Mouse (Mus musculus) retina, postnatal 1 day (tissue): ENCODE data around the gene Tbx1.

Source experiments
- DNase-seq: peaks from one replicate; pipeline ENCODE4 v3.0.0-alpha.2; 2012

Gene Tbx1

DNA sequence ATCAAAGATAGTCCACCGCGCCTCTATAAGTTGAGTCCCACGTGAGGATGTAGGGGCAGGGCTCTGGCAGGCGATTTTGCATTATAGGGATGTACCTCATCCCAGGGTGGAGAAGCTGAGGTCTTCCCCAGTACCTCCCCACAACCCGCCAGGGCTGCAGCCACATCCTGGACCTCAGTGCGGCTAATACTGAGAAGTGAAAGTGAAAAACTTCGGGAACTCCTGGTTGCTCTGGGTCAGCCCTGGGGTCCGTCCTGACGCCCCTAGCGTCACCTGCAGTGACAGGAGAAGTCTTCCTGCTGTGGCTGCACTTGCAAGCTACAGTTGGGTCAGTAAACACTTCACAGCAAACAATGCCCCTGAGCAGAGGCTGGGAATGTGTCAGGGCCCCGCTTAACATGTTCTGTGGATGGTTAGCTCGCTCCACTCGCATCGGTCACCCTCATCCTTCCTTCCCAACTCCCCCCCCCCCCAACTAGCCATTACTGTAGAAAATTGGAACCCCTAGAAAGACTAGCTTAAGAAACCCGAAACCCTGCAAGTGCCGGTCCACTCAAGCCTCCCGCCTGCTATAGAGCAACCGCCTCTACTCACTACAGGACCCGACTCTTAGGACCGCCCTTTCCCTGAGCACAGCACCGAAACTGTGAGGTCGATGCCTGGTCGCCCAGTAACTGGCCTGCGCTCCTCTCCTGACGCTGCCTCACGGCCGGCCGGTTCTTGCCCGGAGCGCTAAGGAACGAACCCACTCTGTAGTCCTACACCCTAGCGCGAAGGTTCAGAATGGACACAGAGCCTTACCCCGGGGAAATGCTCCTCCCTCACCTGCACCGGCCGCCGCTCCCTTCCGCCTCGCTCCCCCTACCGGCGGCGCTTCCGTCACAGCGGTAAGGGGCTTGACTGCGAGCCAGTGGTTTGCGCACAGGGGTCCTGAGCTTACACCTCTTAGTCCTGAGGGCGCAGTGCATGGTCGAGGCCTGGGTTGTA, at the start of gene Tbx1:
TSS of gene Tbx1 (minus strand) at position 868 of the 987 bp plus-strand sequence.
- DNase-seq, result peak; percentile 49

GRCm38 (mm10) chr16:18639382-18639929, 49.0 kb upstream of the Tbx1 start:
- DNase-seq, result no peak

DNA sequence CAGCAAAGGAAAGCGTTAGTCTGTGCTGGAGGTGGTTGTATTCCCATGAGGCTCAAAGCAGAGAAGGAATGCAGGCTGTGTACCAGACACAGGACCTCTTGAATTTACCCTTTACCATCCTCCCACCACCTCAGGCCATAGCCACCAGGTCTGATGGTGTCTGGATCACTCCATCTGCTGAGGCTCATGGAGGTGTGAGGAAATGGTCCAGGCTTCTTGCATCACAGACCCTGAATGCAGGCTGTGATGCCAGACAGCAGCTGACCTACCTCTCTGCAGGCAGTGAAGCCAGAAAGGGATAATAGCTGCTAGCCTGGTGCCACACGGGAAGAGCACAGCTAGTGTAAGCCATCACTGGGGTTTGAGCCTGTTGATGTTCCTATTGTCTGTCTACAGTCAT, 47.9 kb upstream of the Tbx1 start:
- no peak for DNase-seq

- no peak for DNase-seq
Observed at GRCm38 (mm10) chr16:18636804-18637203, 46.3 kb upstream of the Tbx1 start.

DNA sequence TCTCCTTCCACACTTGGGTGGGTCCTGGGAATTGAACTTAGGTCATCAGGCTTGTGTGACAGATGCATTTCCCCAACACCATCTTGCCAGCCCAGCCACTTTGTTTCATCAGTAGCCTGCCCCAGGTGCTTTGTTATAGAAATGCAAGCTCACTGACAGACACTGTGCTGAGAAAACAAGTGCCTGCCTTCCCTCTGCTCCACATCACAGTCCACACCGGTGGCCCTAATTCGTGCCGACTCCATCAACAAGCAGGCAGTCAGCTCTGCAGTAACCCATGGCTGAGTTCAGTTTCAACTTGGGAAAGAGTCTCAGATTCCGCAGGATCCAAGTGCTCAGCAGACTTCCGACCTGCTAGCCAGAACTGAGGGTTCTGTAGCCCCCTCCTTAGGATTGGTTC, 45.9 kb upstream of the Tbx1 start:
- DNase-seq, result no peak

DNA sequence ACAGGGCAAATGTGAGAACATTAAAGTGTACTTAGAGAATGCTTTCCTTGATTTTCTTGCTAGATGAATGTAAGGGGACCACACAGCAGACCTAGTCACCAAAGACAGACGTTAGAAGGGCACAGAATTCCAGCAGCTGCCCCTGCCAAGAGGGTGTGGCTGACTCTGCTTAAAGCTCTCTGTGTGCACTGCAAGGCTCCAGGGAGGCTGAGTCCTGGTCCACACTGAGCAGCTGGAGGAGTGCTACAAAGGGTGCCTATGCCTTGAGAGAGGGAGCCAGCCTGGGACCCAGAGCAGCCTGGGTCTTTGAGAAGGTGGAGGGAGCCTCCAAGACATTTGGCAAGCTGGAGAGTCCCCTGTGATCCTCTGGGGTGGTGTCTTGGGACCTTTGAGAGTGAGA, 42.9 kb upstream of the Tbx1 start:
- DNase-seq, result no peak

- no peak for DNase-seq
Observed at GRCm38 (mm10) chr16:18632816-18633215, 42.3 kb upstream of the Tbx1 start.

DNA sequence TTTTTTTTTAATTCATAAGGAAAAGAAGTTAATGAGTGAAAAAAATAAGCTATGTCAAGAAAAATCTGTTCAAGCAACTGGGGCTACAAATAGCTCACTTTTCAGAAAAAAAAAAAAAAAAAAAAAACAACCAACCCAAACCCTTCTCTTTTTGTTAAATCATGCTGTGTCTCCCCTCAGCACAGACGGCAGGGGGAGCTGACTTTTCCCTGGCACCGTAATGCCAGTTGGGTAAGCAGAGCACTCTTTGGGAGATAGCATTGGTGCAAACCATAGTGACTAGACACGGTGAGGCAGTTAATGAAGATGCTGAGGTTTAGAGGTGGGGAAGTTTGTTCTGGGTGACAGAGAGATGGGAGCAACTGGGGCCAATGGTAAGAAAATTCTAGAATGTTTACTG, 41.6 kb upstream of the Tbx1 start:
- no peak for DNase-seq

DNA sequence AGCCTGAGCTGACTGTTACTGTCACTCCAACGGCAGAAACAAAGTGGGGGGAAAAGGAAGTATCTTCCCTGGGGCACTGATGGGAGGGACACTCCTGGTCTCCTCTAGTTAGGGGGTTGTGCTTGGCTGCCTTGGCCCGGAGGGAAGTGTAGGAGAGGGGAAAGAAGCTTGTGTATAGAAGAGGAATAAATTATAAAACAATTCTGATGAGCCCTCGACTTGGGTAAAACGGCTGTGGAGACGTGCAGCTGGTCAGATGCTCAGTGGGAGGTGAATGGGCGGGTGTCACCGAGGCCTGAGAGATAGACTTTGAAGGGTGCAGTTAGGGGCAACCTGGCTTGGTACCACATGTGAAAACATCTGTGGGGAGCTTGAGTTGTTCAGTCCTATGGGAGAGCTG, 40.7 kb upstream of the Tbx1 start:
- DNase-seq, result no peak

GRCm38 (mm10) chr16:18630291-18630690, 39.8 kb upstream of the Tbx1 start:
- no peak for DNase-seq

DNA sequence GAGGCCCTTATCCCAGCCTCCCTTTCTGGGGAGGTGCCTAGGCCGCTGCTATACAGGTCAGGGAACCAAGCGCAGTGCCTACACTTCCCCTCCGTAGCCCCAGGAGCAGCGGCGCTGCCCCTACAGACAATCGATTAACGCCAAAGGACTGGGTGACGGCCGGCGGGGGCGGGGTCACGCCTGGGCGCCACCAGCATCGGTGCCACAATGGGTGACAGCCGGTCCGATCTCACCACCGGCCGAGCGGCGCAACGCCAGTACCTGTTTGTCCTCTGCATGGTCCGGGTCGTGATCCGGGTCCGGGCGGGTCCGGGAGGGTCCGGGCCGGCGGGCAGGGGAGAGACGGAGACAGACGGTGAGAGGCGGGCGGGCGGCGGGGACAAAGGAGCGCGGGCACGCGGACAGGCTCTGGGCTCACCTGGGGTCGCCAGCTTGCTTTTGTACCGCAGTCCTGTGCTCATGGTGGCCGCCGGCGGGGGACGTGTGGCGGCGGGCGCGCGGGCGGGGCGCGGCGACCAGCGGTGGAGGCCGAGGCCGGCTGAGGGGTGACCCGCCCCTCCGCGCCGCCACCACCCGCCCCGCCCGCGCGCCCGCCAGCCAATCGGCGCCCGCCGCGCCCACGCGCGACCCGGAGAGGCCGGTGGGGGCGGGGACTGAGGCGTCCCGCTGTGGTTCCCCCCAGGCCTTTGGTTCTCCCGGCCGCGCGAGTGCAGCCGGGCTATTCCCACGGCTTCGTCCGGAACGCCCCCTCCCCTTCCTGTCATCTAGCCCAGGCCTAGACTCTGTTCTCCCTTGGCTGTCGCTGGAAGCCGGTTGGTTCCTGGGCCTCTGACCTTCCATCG, 39.1 kb upstream of the Tbx1 start, which contains the start of gene Sept5:
TSS of gene Sept5 (minus strand) at position 565 of the 842 bp plus-strand sequence.
- DNase-seq, result peak; percentile 89

DNA sequence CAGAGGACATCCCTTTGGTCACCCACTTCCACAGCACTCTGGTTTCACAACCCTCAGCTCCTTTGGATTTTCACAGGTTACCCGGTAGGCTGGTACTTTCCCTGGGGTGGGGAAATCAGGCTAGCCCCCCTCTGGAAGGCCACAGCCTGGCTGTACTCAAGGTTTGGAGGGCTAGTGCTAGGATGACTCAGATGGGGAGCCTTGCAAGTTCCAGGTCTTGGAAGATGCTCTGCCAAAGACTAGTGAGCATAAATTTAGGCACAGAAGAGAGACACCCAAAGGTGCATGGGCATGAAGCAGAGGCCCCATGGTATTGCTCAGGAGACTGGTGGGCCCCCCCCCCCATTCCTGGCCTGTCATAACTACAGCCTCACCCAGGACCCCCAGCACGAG, 38.5 kb upstream of the Tbx1 start:
- no peak for DNase-seq

DNA sequence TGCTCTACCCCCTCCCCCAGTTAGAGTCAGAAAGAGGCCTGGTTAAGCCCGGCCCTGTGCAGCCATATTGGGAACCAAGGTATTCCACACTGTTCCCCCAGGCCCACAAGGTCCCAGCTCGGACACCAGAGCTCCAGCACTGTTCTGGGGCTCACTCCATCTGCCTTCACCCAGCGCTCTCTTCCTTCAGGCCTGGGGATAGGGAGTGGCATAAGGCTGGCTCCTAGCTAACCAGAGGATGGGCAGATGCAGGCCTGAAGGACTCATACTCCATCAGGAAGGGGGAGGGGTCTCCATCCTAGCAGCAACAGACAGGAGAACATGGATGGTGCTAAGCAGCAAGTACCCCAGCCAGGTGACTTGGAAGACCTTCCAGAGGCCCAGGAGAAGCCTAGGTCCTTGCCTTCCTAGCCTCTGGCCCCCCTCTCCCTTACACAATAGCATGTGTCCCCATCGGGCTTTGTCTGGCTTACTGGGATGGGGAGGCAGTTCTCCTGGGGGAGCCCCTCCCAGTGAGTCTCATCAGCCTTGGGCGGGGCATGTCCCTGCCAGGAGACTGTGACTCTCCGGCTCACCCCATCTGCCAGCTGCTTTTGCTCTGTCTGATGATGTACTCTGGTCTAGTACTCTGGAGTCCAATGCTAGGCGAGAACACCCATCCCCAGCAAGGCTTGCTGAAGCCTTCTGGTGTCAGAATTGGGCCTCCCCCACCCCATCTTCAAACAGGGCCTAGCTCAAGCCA, 37.9 kb upstream of the Tbx1 start:
- no peak for DNase-seq

GRCm38 (mm10) chr16:18627163-18627562, 36.7 kb upstream of the Tbx1 start:
- DNase-seq, result no peak

DNA sequence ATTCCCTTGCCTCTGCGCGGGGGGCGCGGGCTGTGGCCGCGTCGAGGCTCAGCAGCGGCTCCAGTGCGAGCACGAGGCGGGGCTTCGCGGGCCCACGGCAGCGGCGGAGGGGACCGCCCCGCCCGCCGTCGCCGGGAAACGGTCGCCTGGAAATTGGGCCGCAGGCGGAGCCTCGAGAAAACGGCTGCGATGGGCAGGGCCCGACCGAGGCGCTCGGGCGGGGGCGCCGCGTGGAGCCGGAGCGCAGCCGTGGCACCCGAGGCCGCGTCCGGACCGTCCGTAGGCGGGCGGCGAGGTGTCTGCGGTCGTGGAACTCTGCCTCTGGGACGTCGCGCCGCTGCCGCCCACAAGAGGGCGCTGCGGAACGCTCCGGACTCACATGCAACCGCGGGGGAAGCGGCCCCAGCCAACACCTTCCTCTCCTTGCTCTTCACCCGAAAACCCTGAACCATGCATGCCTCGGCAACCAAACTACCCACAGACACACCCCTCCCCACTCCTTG, 36.0 kb upstream of the Tbx1 start, which contains the start of gene Gm49601:
TSS of gene Gm49601 (minus strand) at position 52 of the 503 bp plus-strand sequence.
- DNase-seq, result peak; percentile 91

DNA sequence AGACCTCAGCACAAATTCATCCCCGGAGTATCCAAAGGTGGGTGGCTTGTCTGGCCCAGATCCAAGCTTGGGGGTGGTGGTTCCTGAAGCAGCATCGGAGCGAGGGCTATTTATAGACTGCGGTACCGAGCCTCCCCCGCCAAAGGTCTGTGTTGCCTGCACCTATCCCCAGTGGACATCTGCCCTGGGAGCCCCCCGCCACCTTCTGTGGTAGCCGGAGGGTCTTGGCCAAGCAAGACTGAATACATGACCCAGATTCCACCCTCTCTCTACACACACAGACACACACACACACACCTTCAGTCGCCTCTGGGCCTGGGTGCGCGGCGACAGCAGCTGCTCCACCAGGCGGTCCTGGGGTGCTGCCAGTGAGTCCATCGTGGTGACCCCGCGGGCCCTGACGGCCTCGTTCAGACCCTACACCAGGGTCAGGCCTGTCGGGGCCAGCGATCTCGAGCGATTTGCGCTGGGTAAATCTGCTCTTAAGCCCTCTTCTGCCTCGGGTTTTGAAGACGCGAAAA, 35.4 kb upstream of the Tbx1 start:
- DNase-seq, result no peak

DNA sequence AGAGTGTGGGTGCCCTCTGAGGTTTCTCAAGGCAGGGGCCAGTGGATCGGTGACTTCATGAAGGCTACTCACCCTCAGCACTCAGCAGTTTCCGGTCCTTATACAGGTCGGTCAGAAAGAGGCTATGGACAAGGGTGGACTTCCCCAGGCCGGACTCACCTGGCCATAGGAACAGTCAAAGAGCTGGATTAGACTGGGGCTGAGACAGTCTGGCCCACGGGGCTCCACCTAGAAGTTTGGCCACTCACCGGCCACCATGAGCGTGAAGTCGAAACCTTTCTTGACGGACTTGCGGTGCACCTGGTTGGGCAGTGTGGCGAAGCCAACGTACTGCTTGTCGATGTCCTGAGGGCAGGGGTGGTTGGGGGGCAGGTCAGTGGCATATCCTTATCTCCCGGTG, 34.6 kb upstream of the Tbx1 start:
- DNase-seq, result no peak

DNA sequence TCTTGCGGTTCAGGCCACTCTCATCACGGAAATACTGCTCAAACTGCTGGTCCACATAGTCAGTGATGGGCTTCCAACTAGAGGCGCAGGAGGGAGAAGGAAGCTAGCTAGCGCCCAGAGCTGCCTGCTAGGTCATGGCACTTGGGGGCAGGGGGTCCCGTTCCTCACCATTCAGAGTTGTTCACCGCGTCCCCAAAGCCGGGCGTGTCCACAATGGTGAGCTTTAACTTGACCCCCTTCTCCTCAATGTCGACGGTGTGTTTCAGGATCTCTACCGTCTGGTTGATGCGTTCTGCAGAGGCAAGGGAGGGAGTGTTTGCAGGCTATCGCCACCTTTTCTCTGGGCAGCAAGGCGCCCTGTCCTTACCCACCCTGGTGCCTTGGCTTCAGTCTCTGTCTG, 34.2 kb upstream of the Tbx1 start:
- no peak for DNase-seq

GRCm38 (mm10) chr16:18623751-18624540, 33.5 kb upstream of the Tbx1 start:
- DNase-seq, result no peak

- DNase-seq, result no peak
Observed at GRCm38 (mm10) chr16:18622916-18623750, 32.7 kb upstream of the Tbx1 start.
